Mouse (Mus musculus): ENCODE results near the gene Fbxo48.

Fbxo48 gene

GRCm38 (mm10) chr11:16950976-16951760, at the start of gene Fbxo48:
Fbxo48 (plus strand) TSS chr11:16951375.
- in situ Hi-C loops (cut with MboI, MseI): loop anchor here (5.0 kb wide), 1 partner anchor 444 kb away; the partner anchor contains the start of gene Sec61g

GRCm38 (mm10) chr11:16904302-16905011, 46.7 kb upstream of the Fbxo48 start:
- in situ Hi-C loops (cut with MboI, MseI): no loop called here

- in situ Hi-C loops (cut with MboI, MseI): no loop called here
Measured at GRCm38 (mm10) chr11:16905012-16905332, 46.2 kb upstream of the Fbxo48 start.

GRCm38 (mm10) chr11:16906530-16906929, 44.6 kb upstream of the Fbxo48 start:
- in situ Hi-C loops (cut with MboI, MseI): no loop called here

GRCm38 (mm10) chr11:16907517-16908129, 43.6 kb upstream of the Fbxo48 start:
- in situ Hi-C loops (cut with MboI, MseI): no loop called here

GRCm38 (mm10) chr11:16914756-16915155, 36.4 kb upstream of the Fbxo48 start:
- in situ Hi-C loops (cut with MboI, MseI): no loop called here

- in situ Hi-C loops (cut with MboI, MseI): no loop called here
Measured at GRCm38 (mm10) chr11:16915850-16916249, 35.3 kb upstream of the Fbxo48 start.

GRCm38 (mm10) chr11:16917512-16917911, 33.7 kb upstream of the Fbxo48 start:
- in situ Hi-C loops (cut with MboI, MseI): no loop called here

GRCm38 (mm10) chr11:16932159-16932558, 19.0 kb upstream of the Fbxo48 start:
- in situ Hi-C loops (cut with MboI, MseI): loop anchor here (10.0 kb wide), 1 partner anchor 1623 kb away; no protein-coding TSS in a partner anchor

GRCm38 (mm10) chr11:16935577-16936236, 15.5 kb upstream of the Fbxo48 start:
- in situ Hi-C loops (cut with MboI, MseI): loop anchor here (10.0 kb wide), 1 partner anchor 1619 kb away; no protein-coding TSS in a partner anchor

GRCm38 (mm10) chr11:16941103-16941793, 9.9 kb upstream of the Fbxo48 start:
- in situ Hi-C loops (cut with MboI, MseI): no loop called here

- in situ Hi-C loops (cut with MboI, MseI): no loop called here
Measured at GRCm38 (mm10) chr11:16941973-16942452, 9.2 kb upstream of the Fbxo48 start.

- in situ Hi-C loops (cut with MboI, MseI): no loop called here
Measured at GRCm38 (mm10) chr11:16943016-16943415, 8.2 kb upstream of the Fbxo48 start.

GRCm38 (mm10) chr11:16948756-16949155, 2.4 kb upstream of the Fbxo48 start:
- in situ Hi-C loops (cut with MboI, MseI): loop anchor here (5.0 kb wide), 1 partner anchor 209 kb away; the partner anchor contains the start of gene Ppp3r1

GRCm38 (mm10) chr11:16950226-16950975, 774 bp upstream of the Fbxo48 start:
- in situ Hi-C loops (cut with MboI, MseI): loop anchor here (5.0 kb wide), 1 partner anchor 443 kb away; the partner anchor contains the start of gene Sec61g

GRCm38 (mm10) chr11:16951761-16952010, 511 bp downstream of the Fbxo48 start:
- in situ Hi-C loops (cut with MboI, MseI): loop anchor here (5.0 kb wide), 1 partner anchor 444 kb away; the partner anchor contains the start of gene Sec61g

GRCm38 (mm10) chr11:16956115-16956862, 5.1 kb downstream of the Fbxo48 start:
- in situ Hi-C loops (cut with MboI, MseI): no loop called here

GRCm38 (mm10) chr11:16957030-16957429, 5.9 kb downstream of the Fbxo48 start:
- in situ Hi-C loops (cut with MboI, MseI): no loop called here

GRCm38 (mm10) chr11:16958520-16958919, 7.3 kb downstream of the Fbxo48 start:
- in situ Hi-C loops (cut with MboI, MseI): no loop called here

- in situ Hi-C loops (cut with MboI, MseI): no loop called here
Measured at GRCm38 (mm10) chr11:16967806-16968205, 16.6 kb downstream of the Fbxo48 start.
